Mouse (Mus musculus) intestine, embryonic 15.5 days (tissue): ENCODE measurements at regions not wholly inside any gene's neighbourhood (a gene's known extent, or its start where the extent isn't known, plus 50 kb on each side); places are given as distances from the start of the nearest gene placed in this dataset.
A peak's percentile ranks its signal among the peaks of the same experiment; 100 is the strongest.
"Not testable (repeated sequence)": the region's sequence is repeated elsewhere in the genome, so short reads cannot be mapped to it uniquely, and the experiment has no call there.

Source experiments
- ATAC-seq: fragments of 200-750 bp; cut with Nextera tagmentation; 2 replicates; pipeline ENCODE4 v1.8.0; 2017; ENCODE audit warnings: moderate TSS enrichment, moderate library complexity
- H3K27ac ChIP-seq: fragments of 300-500 bp; sonication (generic); 2 replicates; pipeline ENCODE4 v1.5.1; 2015; ENCODE audit warnings: mild to moderate bottlenecking, inconsistent platforms
- H3K27me3 ChIP-seq: fragments of 300-500 bp; sonication (generic); replicated peaks from 2 replicates; pipeline ENCODE4 v1.6.1; 2015; ENCODE audit warnings: inconsistent platforms
- H3K36me3 ChIP-seq: fragments of 300-500 bp; sonication (generic); 2 replicates; pipeline ENCODE4 v1.6.1; 2015; ENCODE audit warnings: inconsistent platforms
- H3K4me1 ChIP-seq: fragments of 300-500 bp; sonication (generic); replicated peaks from 2 replicates; pipeline ENCODE4 v1.6.1; 2015; ENCODE audit warnings: inconsistent platforms
- H3K4me2 ChIP-seq: fragments of 300-500 bp; sonication (generic); replicated peaks from 2 replicates; pipeline ENCODE4 v1.6.1; 2015; ENCODE audit warnings: mild to moderate bottlenecking, inconsistent platforms
- H3K4me3 ChIP-seq: fragments of 300-500 bp; sonication (generic); replicated peaks from 2 replicates; pipeline ENCODE4 v1.5.1; 2015; ENCODE audit warnings: inconsistent platforms
- H3K9ac ChIP-seq: fragments of 300-500 bp; sonication (generic); 2 replicates; pipeline ENCODE4 v1.6.1; 2015; ENCODE audit warnings: inconsistent platforms
- H3K9me3 ChIP-seq: fragments of 300-500 bp; sonication (generic); 2 replicates; pipeline ENCODE4 v1.6.1; 2016; ENCODE audit warnings: inconsistent platforms
- WGBS: fragments of 180-500 bp; shearing (Covaris S2); methylation state at CpG from one replicate; pipeline ENCODE4 v1.1.7; 2015; 5-methylcytosine and 5-hydroxymethylcytosine counted together

- H3K4me2 ChIP-seq: no peak overlapping the region
- ATAC-seq: no peak
- H3K9ac ChIP-seq: no peak overlapping the region
- H3K4me3 ChIP-seq: no peak overlapping the region
- no peaks in the 10 kb centered on the region for H3K9me3 ChIP-seq
- no peak overlapping the region for H3K27ac ChIP-seq
- WGBS: 66% methylated on average over 1 of the region's 1 CpGs
- H3K27me3 ChIP-seq: no peaks in the 10 kb centered on the region
- H3K36me3 ChIP-seq: no peaks in the 10 kb centered on the region
- H3K4me1 ChIP-seq: no peaks in the 10 kb centered on the region
These were observed 871.1 kb upstream of the Gpc5 start for GRCm38 (mm10) chr14:114220868-114221267.

GRCm38 (mm10) chr14:114230711-114231110, 861.3 kb upstream of the Gpc5 start:
- WGBS: 82% methylated on average over 2 of the region's 2 CpGs

GRCm38 (mm10) chr14:114255037-114255436, 837.0 kb upstream of the Gpc5 start:
- H3K27ac ChIP-seq: no peak overlapping the region
- H3K4me3 ChIP-seq: no peak overlapping the region
- ATAC-seq: no peak
- 88% methylated on average over 2 of the region's 2 CpGs for WGBS
- H3K9me3 ChIP-seq: no peaks in the 10 kb centered on the region
- no peaks in the 10 kb centered on the region for H3K4me1 ChIP-seq
- H3K4me2 ChIP-seq: no peak overlapping the region
- H3K27me3 ChIP-seq: no peaks in the 10 kb centered on the region
- H3K36me3 ChIP-seq: no peaks in the 10 kb centered on the region
- no peak overlapping the region for H3K9ac ChIP-seq

More at GRCm38 (mm10) chr14:114230711-114231110, 861.3 kb upstream of the Gpc5 start:
- Histone ChIP-seq H3K4me1 (no peaks in the 10 kb centered on the region), H3K27me3 (no peaks in the 10 kb centered on the region), H3K9ac (no peak overlapping the region), H3K9me3 (no peaks in the 10 kb centered on the region), H3K4me3 (no peak overlapping the region), H3K36me3 (no peaks in the 10 kb centered on the region), H3K27ac (no peak overlapping the region), H3K4me2 (no peak overlapping the region)
- ATAC-seq: no peak

GRCm38 (mm10) chr14:114261657-114262056, 830.4 kb upstream of the Gpc5 start:
- no peaks in the 10 kb centered on the region for H3K36me3 ChIP-seq
- no peaks in the 10 kb centered on the region for H3K9me3 ChIP-seq
- no peak for ATAC-seq
- no peak overlapping the region for H3K27ac ChIP-seq
- no peaks in the 10 kb centered on the region for H3K27me3 ChIP-seq
- no peaks in the 10 kb centered on the region for H3K4me1 ChIP-seq
- no peak overlapping the region for H3K9ac ChIP-seq
- H3K4me2 ChIP-seq: no peak overlapping the region
- no peak overlapping the region for H3K4me3 ChIP-seq
- 85% methylated on average over 2 of the region's 2 CpGs for WGBS

- ATAC-seq: no peak
- H3K9ac ChIP-seq: no peak overlapping the region
- H3K36me3 ChIP-seq: no peaks in the 10 kb centered on the region
- no peaks in the 10 kb centered on the region for H3K27me3 ChIP-seq
- H3K27ac ChIP-seq: no peak overlapping the region
- no peak overlapping the region for H3K4me2 ChIP-seq
- H3K4me1 ChIP-seq: no peaks in the 10 kb centered on the region
- H3K9me3 ChIP-seq: no peaks in the 10 kb centered on the region
- WGBS: 77% methylated on average over 6 of the region's 6 CpGs
- H3K4me3 ChIP-seq: no peak overlapping the region
These were observed 791.4 kb upstream of the Gpc5 start for GRCm38 (mm10) chr14:114300611-114301010.

- no peaks in the 10 kb centered on the region for H3K27me3 ChIP-seq
- no peak overlapping the region for H3K27ac ChIP-seq
- H3K4me3 ChIP-seq: no peak overlapping the region
- 91% methylated on average over 2 of the region's 2 CpGs for WGBS
- ATAC-seq: no peak
- H3K9me3 ChIP-seq: no peaks in the 10 kb centered on the region
- no peaks in the 10 kb centered on the region for H3K4me1 ChIP-seq
- no peak overlapping the region for H3K4me2 ChIP-seq
- no peak overlapping the region for H3K9ac ChIP-seq
- H3K36me3 ChIP-seq: no peaks in the 10 kb centered on the region
These were observed 784.5 kb upstream of the Gpc5 start for GRCm38 (mm10) chr14:114307479-114307878.

GRCm38 (mm10) chr14:114332662-114333061, 759.4 kb upstream of the Gpc5 start:
- Histone ChIP-seq H3K27me3 (no peaks in the 10 kb centered on the region), H3K9ac (no peak overlapping the region), H3K4me1 (no peaks in the 10 kb centered on the region), H3K9me3 (no peaks in the 10 kb centered on the region), H3K27ac (no peak overlapping the region), H3K36me3 (no peaks in the 10 kb centered on the region), H3K4me3 (no peak overlapping the region), H3K4me2 (no peak overlapping the region)
- 88% methylated on average over 6 of the region's 6 CpGs for whole genome bisulfite sequencing
- no peak for ATAC-seq

GRCm38 (mm10) chr14:114349345-114349744, 742.7 kb upstream of the Gpc5 start:
- Histone ChIP-seq H3K9me3 (no peaks in the 10 kb centered on the region), H3K4me1 (no peaks in the 10 kb centered on the region), H3K27me3 (no peaks in the 10 kb centered on the region), H3K36me3 (no peaks in the 10 kb centered on the region), H3K4me2 (no peak overlapping the region), H3K9ac (no peak overlapping the region), H3K4me3 (no peak overlapping the region), H3K27ac (no peak overlapping the region)
- WGBS: 42% methylated on average over 6 of the region's 6 CpGs
- ATAC-seq: peak; percentile 94

- not testable (repeated sequence) for H3K4me3 ChIP-seq, H3K27me3 ChIP-seq, H3K27ac ChIP-seq, H3K4me2 ChIP-seq, H3K9ac ChIP-seq, H3K9me3 ChIP-seq, H3K36me3 ChIP-seq, H3K4me1 ChIP-seq
- 63% methylated on average over 9 of the region's 11 CpGs for WGBS
- ATAC-seq: peak; percentile 68
These were observed 742.2 kb upstream of the Gpc5 start for GRCm38 (mm10) chr14:114349816-114350215.

- WGBS: 75% methylated on average over 5 of the region's 5 CpGs
- Histone ChIP-seq H3K9ac (no peak overlapping the region), H3K9me3 (no peaks in the 10 kb centered on the region), H3K4me1 (no peaks in the 10 kb centered on the region), H3K36me3 (no peaks in the 10 kb centered on the region), H3K4me3 (no peak overlapping the region), H3K27me3 (no peaks in the 10 kb centered on the region), H3K4me2 (no peak overlapping the region), H3K27ac (no peak overlapping the region)
- ATAC-seq: peak; percentile 85
These were observed 739.7 kb upstream of the Gpc5 start for GRCm38 (mm10) chr14:114352307-114352706.

- WGBS: 96% methylated on average over 3 of the region's 3 CpGs
- no peak for ATAC-seq
These were observed 717.2 kb upstream of the Gpc5 start for GRCm38 (mm10) chr14:114374847-114375246.

GRCm38 (mm10) chr14:114398861-114399557, 693.0 kb upstream of the Gpc5 start:
- no peak for ATAC-seq
- no peak overlapping the region for H3K9ac ChIP-seq
- H3K27ac ChIP-seq: no peak overlapping the region
- H3K9me3 ChIP-seq: no peaks in the 10 kb centered on the region
- 78% methylated on average over 3 of the region's 3 CpGs for WGBS
- no peak overlapping the region for H3K4me3 ChIP-seq
- no peaks in the 10 kb centered on the region for H3K27me3 ChIP-seq
- H3K36me3 ChIP-seq: no peaks in the 10 kb centered on the region
- no peak overlapping the region for H3K4me2 ChIP-seq
- no peaks in the 10 kb centered on the region for H3K4me1 ChIP-seq

More at GRCm38 (mm10) chr14:114374847-114375246, 717.2 kb upstream of the Gpc5 start:
- Histone ChIP-seq H3K36me3 (no peaks in the 10 kb centered on the region), H3K4me2 (no peak overlapping the region), H3K4me1 (no peaks in the 10 kb centered on the region), H3K27me3 (no peaks in the 10 kb centered on the region), H3K27ac (no peak overlapping the region), H3K9me3 (no peaks in the 10 kb centered on the region), H3K4me3 (no peak overlapping the region), H3K9ac (no peak overlapping the region)

GRCm38 (mm10) chr14:114418851-114419250, 673.2 kb upstream of the Gpc5 start:
- Histone ChIP-seq H3K4me2 (no peak overlapping the region), H3K9me3 (no peaks in the 10 kb centered on the region), H3K36me3 (no peaks in the 10 kb centered on the region), H3K9ac (no peak overlapping the region), H3K27ac (no peak overlapping the region), H3K4me1 (no peaks in the 10 kb centered on the region), H3K4me3 (no peak overlapping the region), H3K27me3 (no peaks in the 10 kb centered on the region)
- ATAC-seq: no peak
- 89% methylated on average over 3 of the region's 3 CpGs for WGBS
